Mouse (Mus musculus) granulocyte monocyte progenitor cell, adult 5-6 weeks (primary cell): ENCODE measurements around the gene Tekt3. TPM values are rescaled to one million over a fixed set of nuclear protein-coding genes. Genes with fewer than 3 reads are reported as not detected.

ENCODE experiments used
- ATAC-seq: replicated peaks from 2 replicates; pipeline ENCODE4 v1.8.0; 2016; ENCODE audit warnings: mild to moderate bottlenecking, moderate TSS enrichment, inconsistent platforms; ENCODE audit not compliant: poor library complexity, severe bottlenecking
- total RNA-seq, 2 experiments: library from RNA; stranded (forward) in 1 of 2; stranded (reverse) in 1 of 2; fragments of 200-712, 200-1000 nt in 1 of 2; fragments of >200 nt in 1 of 2; fragmentation: Nextera tagmentation in 1 of 2; gene quantifications; 2 replicates each; pipeline ENCODE4 v1.2.3; 2014 to 2017

Gene Tekt3
- total RNA-seq, 2 experiments from 2014 or later = not detected

DNA sequence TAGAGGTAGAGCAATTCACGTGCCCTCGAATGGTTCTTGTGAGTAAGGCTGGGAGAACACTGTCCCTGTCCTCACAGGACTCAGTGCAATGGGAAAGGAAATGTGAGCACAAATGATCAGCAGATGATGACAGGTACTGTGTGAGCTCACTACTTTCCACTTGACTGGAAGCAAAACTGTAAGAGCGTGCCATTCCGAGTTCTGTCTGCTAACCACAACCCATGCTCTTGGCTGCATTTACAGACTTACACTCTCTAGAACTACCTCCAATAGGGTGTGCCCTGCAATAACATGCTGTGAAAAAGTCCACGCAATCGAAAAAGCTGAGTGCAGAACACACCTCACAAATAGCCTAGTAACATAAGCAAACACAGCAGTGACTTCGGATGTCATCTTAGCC lies 5.9 kb upstream of the Tekt3 start:
- ATAC-seq = no peak

DNA sequence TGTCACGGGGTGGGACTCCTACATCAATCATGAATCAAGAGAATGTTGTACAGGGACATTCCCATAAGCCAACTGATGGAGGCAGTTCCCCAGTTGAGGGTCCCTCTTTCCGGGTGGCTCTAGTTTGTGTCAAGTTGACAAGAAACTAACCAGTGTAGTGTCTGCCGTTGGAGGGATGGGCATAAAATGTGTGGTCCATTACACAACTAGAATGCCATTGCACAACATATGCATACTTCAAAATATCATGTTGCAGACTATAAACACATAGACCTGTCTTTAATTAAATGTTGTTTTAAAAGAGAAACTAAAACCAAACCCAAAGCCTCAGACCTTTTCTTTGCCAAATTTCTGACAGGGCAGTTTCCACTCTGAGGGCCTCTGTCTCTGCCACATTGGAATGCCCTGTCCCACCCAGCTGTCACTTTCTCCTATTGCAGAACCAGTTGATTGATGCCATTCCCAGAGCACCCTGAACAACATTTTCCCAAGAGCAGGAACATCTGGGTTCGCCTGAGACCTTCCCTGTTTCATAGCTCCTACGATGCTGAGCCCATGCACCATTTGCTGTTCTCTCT lies 3.0 kb upstream of the Tekt3 start:
- peak; percentile 40 for ATAC-seq

DNA sequence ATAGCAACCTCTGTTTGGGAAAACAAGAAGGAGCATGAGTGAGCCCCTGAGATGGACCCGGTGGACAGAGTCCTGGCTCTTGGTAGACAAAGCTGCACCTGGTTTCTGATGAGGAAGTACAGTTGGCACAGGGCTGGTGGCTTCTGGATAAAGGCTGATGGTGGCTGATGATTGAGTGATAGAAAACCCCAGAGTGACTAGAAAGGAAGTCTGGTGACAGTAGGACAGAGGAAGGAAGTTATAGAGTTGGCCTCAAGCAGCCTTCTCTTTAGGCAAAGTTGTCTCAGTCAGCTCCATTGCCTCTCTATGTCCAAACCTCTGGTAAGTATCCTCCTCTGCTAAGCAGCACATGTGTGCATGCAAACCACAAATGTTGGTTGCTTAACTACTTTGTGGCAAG lies 1.5 kb upstream of the Tekt3 start:
- ATAC-seq = peak; percentile 75

DNA sequence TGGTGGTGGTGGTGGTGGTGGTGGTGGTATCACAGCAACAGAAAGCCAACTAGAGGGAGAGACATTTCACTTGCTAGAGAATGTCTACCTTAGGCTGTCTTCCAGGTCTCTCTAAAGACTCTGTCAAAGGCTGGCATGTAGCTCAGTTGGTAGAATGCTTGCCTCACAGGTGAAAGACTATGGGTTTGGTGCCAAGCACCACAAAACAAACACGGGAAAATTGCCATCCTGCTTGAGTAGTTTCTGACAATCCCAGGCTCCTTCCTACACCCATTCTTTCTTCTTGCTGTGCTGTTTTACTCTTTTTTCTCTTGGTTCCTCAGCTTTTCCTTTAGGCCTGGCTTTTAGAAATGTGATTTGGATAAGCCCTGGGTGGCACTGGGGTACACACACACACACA lies 5.1 kb downstream of the Tekt3 start:
- no peak for ATAC-seq

DNA sequence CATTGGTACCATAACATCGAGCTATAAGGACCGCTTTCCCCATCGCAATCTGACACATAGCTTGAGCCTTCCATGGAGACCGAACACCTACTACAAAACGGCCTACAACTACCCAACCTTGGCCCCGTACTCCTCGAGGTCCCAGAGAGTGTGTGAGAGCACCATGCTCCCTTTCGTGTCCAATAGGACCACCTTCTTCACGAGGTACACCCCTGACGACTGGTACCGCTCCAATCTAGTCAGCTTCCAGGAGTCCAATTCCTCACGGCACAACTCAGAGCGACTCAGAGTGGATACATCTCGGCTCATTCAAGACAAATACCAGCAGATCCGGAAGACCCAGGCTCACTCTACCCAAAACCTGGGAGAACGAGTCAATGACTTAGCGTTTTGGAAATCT lies 8.6 kb downstream of the Tekt3 start:
- ATAC-seq = no peak

DNA sequence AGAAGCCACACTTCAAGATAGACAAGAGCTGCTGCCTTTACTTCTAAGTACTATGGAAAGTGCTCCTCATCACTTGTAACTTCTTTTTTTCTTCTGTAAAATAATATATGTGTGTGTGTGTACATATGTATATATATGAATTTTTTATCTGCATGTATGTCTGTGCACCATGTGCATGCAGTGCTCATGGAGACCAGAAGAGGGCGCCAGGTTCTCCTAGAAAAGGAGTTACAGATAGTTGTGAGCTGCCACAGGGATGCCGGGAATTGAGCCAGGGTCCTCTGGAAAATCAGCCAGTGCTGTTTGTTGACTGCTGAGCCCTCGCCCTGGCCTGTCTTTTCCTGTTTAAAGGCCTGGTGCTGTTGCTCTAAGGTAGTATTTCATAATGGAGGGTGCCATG lies 23.1 kb downstream of the Tekt3 start:
- ATAC-seq = no peak

DNA sequence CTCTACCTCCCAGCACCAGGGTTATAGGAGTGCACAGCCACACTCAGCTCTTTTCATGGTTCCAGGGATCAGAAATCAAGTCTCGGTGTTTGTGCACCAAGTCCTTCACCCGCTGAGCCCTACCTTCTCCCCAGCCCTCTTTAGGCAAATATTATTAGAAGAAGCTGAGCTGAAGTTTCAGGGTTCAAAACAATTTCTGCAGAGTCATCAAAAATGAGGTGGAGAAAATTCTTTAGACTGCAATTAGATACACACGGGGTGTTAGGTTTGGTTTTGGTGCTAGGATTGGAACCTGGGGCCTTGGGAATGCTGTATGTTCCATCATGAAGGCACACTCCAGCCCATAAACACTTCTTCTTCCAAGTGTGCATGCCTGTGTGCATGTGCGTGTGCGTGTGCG lies 27.2 kb downstream of the Tekt3 start:
- ATAC-seq = no peak

DNA sequence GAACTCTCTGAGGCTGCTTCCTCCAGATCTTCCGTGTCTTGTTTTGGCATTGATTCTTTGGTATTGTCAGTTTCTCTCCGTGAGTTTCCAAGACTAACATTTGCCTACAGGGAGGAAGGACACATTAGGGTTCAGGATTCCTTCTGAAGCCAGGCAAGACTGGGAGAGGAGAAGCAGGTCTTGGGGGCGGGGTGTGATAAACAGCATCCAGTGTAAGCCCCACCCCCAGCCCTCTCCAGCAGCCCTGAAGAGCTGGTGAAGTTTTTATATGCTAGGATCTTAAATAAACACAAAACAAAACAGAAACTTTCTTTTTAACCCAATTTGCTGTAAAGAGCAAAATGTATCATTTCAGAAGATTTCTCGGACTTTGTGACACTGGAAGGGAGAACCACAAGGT lies 28.8 kb downstream of the Tekt3 start:
- ATAC-seq = no peak

DNA sequence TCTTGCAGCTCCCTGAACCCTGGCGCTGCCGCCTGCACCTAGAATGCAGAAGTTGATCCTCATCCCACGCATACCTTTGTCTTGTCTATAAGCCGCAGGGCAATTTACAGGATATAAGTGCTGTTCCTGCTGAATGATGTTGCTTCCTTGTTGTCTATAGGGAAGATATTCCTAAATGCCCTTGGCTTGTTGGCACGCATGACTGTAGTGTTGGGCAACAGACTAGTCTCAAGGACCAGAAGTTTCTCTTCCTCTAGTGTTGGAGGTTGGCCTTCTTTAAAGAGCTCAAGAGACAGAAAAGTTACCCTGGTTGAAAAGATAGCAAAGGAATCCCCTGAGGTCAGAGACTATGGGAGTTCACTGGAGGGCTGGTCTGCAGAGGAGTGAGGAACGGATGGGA lies 29.5 kb downstream of the Tekt3 start:
- ATAC-seq = no peak

DNA sequence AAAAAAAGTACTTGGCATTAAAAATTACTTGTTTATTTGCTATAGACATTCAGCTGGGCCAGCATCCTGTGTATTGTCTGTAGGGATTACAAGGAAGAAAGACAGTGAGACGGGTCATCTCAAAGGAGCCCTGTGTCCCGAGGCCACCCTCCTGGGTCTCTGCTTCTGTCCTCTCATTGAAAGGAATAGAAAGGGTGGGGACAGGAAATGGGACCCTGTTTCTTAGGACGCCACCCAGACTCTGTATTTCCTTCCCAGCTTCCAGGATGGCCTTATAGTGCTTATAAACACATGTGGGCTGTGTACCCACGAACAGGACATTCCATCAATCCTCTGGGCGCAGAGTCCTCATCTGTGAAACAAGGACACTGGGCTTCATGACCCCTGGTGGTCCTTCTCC lies 30.8 kb downstream of the Tekt3 start:
- ATAC-seq = no peak

DNA sequence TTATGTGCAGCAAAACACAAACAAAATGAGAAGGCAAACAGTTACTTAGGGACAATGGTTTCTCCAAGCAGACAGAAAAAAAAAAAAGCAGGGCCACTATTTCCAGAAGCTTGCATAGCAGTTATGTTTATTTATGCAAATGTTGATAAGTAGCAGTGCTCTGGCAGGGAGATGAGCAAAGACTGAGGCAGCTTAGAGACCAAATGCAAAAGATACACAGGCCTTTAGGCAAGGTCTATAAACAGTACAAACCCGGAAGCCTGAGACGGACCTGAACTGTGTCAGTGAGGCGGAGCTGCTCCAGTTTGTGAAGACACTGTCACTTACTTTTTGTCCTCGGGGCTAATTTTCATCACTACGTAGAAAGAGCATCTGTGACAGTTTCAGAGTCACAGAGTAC lies 32.1 kb downstream of the Tekt3 start:
- no peak for ATAC-seq

DNA sequence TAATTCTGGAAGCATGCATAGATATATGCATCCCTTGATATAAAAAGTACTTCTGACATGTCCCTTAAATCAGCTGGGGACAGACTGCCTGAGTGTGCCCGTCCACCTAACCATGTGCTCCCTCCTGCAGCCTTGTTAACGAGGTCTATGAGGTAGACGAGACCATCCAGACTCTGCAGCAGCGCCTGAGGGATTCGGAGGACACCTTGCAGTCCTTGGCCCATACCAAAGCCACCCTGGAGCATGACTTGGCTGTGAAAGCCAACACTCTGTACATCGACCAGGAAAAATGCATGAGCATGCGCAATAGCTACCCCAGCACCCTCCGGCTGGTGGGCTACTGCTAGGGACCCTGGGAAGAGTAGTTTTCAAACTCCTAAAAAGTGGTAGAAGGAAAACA lies 33.0 kb downstream of the Tekt3 start:
- ATAC-seq = no peak

DNA sequence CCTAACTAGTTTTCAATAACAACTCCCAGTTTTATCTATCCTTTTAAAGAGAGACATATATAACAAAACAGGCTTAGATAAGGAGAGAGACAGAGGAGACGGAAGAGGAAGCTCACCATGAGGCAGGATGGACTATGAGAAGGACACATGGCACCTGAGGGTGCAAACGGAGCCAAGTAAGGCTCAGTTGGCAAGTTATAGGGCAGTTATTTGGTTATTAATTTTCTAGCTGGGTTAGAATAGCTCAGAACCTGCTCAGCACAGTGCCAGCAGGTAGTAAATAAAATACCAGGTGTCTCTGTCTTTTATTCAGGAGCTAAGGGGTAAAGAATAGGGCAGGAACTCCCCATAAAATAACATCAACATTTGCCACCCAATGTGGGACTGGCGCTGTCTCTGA lies 36.6 kb downstream of the Tekt3 start:
- no peak for ATAC-seq

DNA sequence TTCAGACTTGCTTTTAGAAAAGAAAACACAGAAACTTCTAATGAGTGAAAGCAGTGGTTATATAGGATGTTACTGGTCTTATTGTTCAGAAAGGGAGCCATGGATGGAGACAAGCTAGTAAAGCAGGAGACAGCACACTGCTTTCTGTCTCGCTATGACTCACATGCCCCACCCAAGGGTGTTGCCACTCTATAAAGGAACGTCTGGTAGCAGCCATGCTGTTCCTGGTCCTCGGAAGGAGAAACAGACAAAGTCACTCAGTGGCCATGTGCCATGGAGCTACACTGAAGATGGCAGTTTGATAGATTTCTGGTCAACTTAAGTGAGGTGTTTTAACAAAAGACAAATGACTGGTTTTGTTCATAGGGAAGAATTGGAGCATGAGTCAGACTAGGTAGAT lies 37.9 kb downstream of the Tekt3 start:
- ATAC-seq = no peak

DNA sequence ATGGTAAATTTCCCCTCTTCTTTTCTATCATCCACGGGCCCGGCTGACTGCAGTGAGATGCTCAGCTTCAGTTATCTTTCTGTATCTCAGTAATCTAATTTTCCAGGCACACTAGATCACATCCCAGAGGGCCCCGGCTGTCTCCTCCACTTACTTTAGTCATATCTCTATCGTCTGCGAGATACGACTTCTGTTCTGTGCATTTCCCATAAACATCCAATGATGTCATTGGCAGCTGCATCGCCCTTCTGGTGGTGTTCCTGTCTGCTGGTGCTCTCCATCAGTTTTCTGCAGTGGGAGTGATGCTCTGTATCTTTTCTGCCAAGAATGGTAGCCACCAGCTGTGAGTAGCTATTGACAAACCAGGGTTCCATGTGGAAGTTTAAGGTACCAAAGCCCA lies 41.8 kb downstream of the Tekt3 start:
- ATAC-seq = no peak

DNA sequence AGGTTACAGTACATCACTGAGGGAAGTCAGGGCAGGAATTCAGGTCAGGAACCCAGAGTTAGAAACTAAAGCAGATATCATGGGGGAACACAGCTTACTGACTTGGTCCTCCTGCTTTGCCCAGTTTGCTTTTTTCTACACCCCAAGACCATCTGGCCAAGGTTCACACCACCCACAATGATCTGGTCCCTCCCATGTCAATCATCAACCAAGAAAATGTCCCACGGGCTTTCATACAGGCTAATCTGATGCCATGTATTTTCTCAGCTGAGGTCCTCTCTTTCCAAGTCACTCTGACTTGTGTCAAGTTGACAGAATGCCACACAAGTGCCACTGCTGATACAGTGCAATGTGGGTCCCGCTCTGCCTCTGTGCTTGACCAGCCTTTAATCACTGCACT lies 42.6 kb downstream of the Tekt3 start:
- ATAC-seq = no peak

DNA sequence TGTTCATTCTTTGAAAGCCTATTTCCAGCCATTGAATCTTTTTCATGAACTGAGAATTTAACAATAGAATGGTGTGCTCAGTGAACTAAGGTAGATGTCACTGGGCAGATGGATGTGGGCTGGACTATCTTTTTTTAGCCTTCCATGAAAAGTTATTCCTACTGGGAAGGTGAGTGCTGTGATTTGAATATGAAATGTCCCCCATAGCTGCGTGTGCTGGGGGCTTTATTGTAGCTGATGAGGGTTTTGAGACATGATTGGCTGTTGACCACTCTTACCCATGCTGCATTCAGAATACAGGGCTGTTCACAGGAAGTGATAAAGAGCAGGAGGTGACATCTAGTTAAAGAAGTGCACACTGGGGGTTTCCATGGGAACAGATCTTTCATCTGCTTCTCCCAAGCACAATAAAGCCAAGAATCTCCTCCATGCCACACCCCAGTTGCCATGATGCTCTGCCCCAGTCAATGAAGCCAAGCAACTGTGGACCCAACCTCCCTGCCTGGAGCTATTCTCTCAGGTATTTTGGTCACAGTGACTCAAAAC lies 47.8 kb downstream of the Tekt3 start:
- no peak for ATAC-seq

DNA sequence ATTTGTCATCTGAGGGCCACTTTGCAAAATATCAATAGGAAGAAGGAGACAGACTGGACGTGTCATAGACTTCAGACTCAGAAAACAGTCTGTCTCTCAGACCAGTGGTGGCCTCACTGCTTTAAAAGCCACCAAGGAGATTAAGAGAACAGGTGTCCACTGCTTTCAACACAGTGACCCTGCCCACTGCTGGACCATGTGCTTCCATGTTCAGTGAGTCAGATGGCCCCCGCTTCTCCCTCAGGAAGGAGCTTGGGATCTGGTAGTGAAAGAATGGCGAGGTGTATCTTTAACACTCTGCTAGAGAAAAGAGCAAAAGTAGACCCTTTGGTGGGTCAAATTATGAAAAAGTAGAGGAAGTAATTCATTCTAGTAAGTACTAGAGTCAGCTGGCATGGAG lies 48.9 kb downstream of the Tekt3 start:
- ATAC-seq = no peak

DNA sequence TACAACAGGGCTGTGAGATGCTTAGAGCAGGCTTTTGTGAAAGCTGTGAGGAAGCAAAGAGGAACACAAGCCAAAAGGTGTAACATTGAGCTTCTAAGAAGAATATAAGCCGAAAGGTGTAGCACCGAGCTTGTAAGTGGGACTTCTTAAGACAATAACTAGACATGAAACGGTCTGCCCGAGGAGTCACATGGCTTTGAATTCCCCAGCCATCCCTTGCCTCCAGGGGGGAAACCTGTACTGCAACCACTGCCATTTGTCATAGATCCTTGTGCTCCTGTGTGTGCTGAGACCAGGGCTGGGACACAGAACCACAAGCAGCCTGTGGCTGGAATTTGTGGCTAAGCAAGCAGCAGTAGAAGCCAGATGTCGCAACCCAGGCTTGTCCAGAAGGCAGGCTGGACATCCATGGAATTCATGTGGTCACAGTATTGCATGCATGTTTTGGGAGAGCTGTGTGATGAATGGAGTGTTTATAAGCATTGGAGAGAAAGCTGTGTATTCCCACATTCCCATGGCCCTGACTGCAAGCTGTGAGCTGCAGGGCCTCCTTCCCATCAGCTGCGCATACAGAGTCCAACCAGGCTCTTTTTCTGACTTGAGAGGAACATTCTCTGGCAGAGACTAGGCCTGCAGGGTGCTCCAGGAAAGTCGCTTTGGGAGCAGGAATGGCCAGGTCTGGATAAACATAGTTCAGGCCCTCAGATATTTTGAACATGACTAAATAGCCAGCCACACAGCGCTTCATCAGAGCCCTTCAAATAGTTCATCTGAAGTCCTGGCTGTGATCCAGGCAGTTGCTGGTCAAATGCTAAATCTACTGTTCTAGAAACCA lies 53.6 kb downstream of the Tekt3 start:
- ATAC-seq = no peak

DNA sequence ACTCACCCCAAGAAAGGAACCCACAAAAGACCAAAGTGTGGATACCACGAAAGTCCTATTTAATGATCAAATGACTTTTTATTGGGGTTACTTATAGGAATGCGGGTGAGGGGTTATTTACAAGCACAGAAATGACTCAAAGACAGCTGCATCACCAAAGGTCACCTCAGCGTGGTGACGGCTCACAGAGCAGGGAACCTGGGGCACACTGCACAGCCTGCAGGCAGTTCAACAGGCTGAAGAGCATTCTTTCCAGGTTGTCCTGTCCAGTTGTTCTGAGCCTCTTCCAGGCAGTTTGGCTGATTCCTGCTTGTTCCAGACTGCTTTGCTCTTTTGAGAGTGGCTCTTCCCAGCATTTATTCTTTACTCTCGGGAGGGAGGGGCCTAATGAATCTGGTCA lies 55.2 kb downstream of the Tekt3 start:
- ATAC-seq = no peak

DNA sequence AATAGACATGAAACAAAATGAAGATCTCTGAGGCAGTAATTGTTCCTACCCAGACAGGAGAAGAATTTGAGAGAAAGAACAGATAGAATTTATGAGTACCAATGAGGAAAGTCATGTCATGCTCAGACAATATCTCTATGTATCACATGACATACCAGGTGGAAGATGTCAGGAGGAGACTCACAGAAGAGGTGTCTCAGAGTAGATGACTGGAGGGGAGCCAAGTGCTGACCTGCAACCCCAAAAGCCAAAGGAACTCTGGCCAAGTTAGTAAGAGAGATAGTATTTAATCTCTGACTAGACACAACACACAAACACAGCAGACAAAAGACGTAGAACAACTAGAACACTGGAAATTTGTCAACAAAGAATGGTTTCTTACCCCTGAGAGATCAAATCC lies 55.8 kb downstream of the Tekt3 start:
- ATAC-seq = no peak

DNA sequence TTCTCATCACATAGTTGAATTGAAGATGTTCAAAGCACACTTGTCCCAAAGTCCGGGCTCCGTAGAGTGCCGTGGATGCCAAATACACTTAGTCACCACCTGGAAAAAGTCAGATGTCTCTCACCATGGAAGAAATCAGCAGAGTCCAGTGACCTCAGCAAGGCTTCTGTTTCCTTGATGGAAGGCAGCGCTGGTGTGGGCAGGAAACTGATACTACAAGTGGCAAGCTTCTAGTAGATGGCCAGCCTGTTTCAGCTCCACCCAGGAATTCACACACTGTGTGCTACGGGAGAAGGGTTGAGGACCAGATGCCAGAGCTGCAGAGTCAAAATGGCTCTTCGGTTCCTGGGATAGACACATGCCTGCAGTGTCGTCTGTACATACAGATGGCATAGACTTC lies 58.3 kb downstream of the Tekt3 start:
- no peak for ATAC-seq
